Mouse (Mus musculus) adrenal gland, postnatal 4 days (tissue): ENCODE measurements around the gene Wasf2. TPM values are rescaled to one million over a fixed set of nuclear protein-coding genes. Genes with fewer than 3 reads are reported as not detected.

ENCODE experiments used
- DNase-seq, 2 experiments: peaks; one replicate each; pipeline ENCODE4 v3.0.0; 2021 to 2022; ENCODE audit warnings: low spot score in 2 of 2, mixed read lengths in 2 of 2
- total RNA-seq, 2 experiments: library from RNA; stranded (reverse); gene quantifications; 2 replicates each; pipeline ENCODE4 v1.2.3; 2021

Wasf2 gene
- total RNA-seq, 2 experiments from 2014 or later: 155 to 157 TPM

DNA sequence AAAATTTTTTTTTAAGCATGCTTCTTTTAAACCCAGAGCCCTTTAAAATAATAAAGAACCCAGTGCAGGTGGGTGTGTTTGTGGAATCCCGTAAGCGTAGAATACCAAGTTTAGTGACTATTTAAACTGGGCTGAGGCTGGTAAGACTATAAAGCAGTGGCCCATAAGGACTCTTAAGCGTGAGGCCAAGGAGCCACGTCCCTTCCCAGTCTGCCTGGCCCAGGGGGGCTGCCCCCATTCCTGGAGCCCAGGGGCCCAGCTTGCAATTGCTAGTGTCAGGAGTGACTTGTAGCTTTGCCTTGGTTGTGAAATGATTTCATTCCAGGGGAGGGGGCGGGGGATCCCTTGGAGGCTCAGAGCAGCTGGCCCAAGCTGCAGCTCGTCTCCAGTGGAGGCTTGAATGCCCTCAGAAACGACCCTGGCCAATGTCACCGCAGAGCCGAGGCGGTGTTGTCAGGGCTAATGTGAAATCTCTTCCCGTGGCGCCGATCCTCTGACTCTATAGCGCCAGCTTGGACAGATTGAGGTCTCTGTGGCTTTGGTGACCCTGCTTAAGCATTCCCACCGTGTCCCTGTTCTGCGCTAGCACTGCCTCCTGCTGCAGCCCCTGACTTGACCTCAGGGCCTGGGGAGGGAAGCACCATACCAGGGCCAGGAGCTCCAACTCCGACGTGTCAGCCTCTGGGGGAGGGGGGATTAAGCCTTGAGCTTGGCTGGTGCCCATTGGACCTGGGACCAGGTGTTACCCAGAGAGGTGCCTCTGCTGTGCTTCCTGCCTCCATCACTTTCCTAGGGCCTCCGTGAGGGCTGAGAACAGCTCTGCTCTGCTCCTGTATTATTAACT, 68.3 kb downstream of the Wasf2 start:
- no peak for DNase-seq

GRCm38 (mm10) chr4:133199743-133200142, 69.4 kb downstream of the Wasf2 start:
- DNase-seq: no peak

GRCm38 (mm10) chr4:133200343-133200742, 70.0 kb downstream of the Wasf2 start:
- peak in 1 of 2 experiments; percentile 26 for DNase-seq

DNA sequence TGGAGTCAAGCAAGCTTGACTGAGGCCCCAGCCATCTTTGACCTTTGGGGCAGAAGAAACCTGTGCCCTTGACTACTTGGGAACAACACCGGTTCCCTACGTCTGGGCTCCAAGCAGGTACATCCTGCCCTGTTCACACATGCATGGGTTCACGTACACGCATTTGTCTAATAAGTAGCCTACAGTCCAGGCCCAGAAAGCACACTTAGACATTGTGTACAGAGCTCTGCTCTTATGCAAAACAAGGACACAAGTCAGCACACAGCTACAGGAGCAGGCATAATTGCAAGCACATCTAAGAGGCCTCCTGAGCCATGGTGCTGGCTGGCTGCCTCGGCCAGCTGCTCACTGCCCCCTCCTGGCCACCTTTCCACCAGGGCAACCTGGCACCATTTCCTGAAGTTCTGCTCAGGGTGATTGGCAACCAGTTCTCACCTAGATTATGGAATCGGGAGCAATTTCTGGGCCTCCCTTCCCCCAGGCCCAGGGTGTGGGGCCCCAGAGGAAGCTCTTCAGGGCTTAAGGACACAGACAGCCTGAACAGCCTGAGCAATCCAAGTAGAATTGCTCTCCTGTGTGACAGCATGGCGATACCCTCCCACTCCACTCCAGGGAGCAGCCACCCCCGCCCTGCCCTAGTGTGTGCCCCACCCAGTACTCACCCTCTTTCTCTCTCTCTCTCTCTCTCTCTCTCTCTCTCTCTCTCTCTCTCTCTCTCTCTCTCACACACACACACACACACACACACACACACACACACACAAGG, 70.9 kb downstream of the Wasf2 start:
- peak in 1 of 2 experiments; percentile 57 for DNase-seq

DNA sequence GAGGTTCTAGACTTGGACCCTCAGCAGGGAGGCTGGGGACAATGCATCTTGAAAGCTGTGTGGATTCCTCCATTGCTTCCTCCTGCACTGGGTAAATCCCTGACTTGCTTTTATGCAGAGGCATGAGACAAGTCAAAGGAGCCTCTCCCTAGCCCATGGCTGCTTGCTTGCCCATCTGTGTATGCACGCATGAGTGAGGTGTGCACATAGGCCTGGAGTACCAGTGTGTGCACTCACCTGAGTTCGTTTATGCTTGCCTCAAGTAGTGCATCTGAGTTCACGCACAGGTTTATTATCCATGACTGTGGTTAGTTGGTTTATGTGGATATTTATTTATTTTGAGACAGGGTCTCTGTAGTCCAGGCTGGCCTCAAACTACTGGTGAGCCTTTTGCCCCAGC, 71.9 kb downstream of the Wasf2 start:
- DNase-seq: no peak

DNA sequence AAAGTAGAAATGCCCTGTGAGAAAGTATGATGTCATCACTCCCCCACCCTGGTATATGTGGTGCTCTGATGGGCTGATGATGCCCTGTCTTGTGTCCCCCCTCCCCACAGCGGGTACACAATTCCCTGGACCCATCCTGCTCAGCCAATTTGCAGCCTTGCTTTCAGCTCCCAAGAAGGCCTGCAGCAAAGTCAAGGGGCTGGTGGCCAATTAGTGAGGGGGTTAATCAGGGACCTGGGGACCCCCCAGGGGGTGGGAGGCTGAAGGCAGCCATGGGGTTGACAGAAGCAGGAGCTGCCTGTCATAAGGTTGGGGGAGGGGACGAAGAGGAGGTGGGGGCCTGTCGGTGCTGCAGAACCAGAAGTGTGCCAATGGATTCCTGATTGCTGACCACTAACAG, 73.3 kb downstream of the Wasf2 start:
- no peak for DNase-seq

GRCm38 (mm10) chr4:133204379-133204778, 74.1 kb downstream of the Wasf2 start:
- DNase-seq: no peak

GRCm38 (mm10) chr4:133209366-133209765, 79.1 kb downstream of the Wasf2 start:
- DNase-seq: peak in 1 of 2 experiments; percentile 31

DNA sequence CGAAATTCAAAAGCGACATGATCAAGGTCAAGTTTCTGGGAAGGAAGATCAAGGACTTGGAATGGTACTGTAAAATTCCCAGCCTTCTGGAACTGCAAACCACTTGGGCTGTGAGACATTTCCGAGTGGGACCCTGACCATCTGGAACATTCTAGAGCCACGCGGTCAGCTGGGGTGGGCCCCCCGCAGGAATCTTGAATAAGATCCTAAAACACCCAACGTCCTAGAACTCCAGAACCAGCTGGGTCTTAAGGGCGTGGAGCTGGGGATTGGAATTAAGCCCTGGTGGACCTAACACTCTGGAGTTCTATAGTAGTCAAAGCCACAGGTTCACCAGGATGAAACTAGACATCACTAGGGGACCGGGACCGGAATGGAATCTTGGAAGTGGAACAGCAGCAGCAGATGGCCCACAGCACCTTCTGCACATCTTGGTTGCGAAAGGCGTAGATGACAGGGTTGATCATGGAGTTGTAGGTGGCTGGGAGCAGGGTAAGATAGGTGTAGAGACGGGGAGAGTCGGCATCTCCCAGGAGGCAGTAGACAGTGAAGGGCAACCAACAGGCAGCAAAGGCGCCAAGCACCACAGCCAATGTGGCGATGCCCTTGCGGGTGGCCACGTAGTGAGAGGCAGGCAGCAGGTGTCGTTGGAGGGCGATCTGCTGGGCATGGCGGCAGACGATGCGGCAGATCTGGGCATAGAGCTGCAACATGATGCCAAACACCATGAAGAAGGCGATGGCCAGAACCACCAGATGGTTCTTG, 79.9 kb downstream of the Wasf2 start:
- no peak for DNase-seq

GRCm38 (mm10) chr4:133210788-133211390, 80.6 kb downstream of the Wasf2 start:
- no peak for DNase-seq

DNA sequence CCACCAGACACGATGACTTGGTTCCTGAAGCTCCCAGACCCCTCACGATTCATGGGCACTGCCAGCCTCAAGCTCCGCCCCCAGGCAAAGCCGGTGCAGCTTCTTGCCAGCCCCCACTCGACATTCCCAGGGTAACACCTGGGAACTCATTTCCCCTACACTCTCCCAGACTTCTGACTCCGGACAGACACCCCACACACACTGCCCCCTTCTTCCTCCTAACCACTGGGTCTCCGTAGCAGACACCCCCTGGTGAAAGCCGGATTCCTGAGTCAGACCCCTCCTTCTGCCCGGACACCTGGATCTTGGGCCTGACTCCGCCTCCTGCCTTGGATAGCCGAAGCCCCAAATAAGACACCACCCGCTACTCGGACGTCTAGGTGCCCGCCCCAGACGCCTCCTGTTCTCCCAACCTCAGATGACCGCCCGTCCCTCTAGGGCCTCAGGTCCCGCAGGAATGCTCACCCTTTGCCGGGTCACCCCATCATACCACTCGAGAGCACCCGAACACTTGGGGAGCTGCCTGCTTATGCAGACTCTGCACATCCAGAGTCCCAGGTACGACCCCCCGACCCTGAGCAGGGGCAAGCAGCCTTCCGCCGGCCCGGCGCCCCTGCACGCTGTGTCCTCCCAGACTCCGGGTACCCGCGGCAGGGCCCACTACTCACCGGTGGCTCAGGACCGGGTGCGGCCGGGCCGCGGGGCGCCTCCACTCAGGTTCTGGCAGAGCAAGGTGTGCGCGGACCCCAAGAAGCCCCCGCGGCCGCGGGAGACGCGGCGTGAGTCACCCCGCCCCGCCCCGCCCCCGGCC, 81.7 kb downstream of the Wasf2 start, which contains the start of the genes Cd164l2 and Gpr3:
TSS of gene Cd164l2 (plus strand) at position 381 of the 811 bp plus-strand sequence.
TSS of gene Gpr3 (minus strand) at position 786 of the 811 bp plus-strand sequence.
- no peak for DNase-seq

DNA sequence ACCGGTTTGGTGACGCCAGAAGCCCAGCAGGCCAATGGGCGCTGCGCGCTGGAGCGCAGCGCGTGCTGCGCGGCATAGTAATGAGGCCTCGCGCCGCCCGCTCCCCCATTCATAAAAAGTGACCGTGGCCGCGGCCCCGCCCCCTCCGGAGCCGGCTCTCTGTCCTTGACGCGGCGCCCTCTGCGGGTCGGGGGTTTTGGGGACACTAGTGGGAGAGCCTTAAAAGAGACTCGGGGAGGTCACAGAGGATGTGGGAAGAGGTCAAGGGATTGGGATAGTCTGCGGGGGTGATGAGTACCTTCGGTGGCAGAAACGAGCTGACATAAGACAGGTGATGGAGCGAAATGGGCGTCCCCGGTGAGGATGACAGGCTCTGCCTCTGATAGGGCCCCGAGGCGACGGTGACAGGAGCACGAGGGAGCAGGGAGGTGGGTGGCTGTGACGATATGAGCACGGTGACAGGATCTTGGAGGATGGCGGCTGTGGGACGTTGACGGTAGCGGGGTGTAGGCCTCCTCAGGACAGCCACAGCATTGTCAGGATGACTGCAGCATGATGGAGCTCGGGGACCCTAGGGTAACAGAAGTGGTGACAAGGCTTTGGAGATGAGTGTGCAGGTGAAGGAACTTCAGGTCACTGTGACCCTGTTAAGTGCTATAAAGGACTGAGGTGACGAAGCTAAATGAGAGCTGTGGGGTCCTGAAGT, 82.4 kb downstream of the Wasf2 start:
- DNase-seq: peak in 1 of 2 experiments; percentile 54

DNA sequence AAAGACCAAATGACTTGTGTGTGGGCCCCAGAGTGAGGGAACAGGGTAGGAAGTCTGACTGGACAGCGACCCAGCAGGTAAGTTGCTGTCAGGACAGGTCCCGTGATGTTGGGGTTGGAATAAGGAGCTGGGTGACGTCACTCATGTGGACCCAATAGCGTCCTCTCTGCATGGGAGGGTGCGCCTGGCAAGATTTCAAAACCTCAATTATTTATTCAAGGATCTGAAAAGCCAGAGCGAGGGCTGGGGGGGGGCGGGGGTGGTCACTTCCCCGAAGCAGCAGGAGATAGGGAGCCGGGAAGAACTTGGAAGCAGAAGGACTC, 82.9 kb downstream of the Wasf2 start:
- no peak for DNase-seq

DNA sequence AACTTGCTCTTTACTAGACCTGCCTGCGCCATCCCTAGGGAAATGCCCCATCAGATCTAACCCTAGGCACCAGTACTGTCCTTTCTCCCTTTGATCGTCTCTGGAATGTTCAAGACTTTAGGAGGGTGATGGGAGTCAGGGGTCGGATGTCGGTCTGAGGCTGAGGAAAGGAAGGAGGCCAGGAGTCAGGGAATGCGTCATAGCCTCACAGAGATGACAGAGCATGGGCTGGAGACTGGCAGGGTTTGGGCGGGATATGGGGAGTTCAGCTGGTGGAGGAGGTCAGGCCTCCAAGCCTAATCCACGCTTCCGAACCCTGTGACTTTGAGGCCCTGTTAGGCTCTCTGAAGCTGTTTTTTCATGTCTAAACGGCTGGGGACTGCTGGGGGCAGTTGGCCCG, 83.4 kb downstream of the Wasf2 start:
- DNase-seq: no peak

DNA sequence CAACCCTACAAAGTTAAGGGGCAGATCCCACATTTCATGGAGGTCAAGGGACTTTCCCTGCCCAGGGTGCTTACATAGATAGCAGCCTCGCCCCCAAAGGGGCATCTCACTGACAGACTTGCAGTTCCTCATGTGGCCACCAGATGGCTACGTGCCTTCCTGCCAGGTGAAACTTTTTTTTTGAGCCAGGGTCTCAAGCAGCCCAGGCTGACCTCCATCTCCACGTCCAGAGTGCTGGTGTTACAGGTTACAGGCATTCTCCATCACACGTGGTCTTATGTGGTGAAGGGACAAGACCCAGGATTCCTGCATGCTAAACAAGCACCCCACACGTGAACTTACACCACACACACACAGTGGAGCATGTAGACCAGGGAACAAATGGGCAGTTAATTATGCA, 87.3 kb downstream of the Wasf2 start:
- peak in 1 of 2 experiments; percentile 33 for DNase-seq

DNA sequence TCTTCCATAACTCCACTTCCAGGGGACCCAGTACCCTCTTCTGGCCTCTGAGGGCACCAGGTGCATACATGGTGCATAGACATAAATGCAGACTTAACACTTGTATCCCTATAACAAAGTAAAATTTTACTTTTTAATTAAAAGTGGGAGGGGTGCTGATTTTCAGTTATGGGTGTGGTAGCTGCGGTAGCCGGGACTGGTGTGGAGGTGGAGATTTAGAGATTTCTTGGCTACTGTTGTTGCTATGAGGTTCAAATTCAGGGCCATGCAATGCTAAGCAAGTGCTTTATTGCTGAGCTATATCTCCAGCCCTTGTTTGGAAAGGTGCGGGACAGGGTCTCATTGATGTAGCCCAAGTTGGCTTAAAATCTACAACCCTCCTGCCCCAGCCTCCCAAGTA, 88.4 kb downstream of the Wasf2 start:
- DNase-seq: no peak

DNA sequence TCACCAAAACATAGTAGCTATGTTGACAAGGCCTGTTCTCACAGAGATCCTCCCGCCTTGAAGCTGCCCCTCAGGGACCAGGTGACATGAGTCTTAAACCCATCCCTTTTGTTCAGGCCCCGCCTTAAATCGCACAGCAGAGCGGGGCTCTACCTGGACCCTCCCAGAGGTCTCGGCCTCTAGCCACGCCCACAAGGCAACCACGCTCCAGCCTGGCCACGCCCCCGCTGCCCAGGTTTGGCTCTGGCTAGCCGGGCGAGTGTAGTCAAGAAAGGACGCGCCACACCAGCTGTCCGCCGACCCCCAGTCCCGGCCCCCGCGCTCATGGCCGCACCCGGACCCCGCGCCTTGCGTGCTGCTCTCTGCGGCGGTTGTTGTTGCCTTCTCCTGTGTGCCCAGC, 90.4 kb downstream of the Wasf2 start:
- no peak for DNase-seq

DNA sequence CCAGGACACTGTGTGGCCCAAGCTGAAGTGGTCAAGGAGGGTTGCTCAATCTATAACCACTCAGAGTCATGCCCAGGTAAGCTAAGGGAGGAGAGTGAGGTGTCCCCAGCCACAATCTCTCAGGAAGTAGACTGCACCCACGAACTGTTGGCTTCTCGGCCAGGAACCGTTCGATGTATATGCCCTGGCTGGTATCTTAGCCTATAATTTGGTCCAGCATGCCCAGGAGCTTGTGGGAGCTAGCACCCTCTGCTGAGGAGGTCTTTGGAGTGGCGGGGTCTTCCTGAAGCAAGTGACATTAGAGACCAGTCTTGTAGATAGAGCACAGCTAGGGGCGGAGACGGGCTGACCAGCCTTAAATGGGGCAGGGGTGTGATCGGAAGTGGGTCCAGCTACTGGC, 91.4 kb downstream of the Wasf2 start:
- DNase-seq: no peak

- DNase-seq: no peak
Observed at GRCm38 (mm10) chr4:133223875-133224274, 93.6 kb downstream of the Wasf2 start.

GRCm38 (mm10) chr4:133226073-133226472, 95.8 kb downstream of the Wasf2 start:
- no peak for DNase-seq
